Mouse (Mus musculus) left cerebral cortex, postnatal 4 days (tissue): ENCODE measurements around the gene Romo1. TPM values are rescaled to one million over a fixed set of nuclear protein-coding genes. Genes with fewer than 3 reads are reported as not detected.
"Not testable (repeated sequence)": the region's sequence is repeated elsewhere in the genome, so short reads cannot be mapped to it uniquely, and the experiment has no call there.

Experiments used
- DNase-seq: peaks from one replicate; pipeline ENCODE4 v3.0.0-alpha.2; 2022
- intact Hi-C: fragments of 180-260 bp; cut with DNase I; formaldehyde crosslinking; loops from one replicate; pipeline ENCODE4 v1.15.1; 2025
- total RNA-seq, 2 experiments: library from RNA; stranded (reverse); gene quantifications; 2 replicates each; pipeline ENCODE4 v1.2.3; 2021

Romo1 gene
- total RNA-seq, result 100 to 1,000 TPM; 223 to 225 TPM

DNA sequence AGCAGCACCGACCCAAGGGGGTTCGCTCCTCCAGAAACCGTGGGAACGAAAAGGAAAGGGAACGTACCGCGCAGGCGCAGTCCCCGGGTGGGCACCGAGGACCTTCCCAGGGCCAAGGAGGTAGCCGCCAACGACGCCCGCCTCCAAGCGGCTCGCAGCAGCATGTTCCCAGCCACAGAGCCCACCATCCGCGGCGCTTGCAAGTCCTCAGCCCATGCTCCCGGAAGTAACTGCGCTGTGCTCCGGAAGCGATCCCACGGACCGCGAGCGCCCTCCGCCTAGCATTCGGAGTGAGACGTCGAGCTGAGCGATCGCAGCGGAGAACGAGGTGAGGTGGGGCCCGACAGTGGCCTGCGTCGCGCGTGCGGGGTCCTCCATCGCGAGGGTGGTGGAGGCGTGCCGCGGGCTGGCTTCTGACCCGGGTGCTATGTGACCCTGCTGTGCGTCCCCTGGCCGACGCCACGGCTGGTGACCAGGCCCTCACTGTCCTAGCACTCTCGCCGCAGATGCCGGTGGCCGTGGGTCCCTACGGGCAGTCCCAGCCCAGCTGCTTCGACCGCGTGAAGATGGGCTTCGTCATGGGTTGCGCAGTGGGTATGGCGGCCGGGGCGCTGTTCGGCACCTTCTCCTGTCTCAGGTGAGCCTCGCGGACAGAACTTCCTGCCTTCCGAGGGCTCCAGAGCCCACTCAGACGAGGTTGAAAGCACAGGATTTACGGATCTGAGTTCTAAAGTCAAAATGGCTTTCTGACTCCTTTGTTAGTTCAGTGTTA, at the start of gene Romo1, which contains the start of gene Nfs1:
Romo1 (plus strand) TSS at position 87 of the 772 bp plus-strand sequence.
Nfs1 (minus strand) TSS at position 234 of the 772 bp plus-strand sequence.
- intact Hi-C loops, result no loop called here

DNA sequence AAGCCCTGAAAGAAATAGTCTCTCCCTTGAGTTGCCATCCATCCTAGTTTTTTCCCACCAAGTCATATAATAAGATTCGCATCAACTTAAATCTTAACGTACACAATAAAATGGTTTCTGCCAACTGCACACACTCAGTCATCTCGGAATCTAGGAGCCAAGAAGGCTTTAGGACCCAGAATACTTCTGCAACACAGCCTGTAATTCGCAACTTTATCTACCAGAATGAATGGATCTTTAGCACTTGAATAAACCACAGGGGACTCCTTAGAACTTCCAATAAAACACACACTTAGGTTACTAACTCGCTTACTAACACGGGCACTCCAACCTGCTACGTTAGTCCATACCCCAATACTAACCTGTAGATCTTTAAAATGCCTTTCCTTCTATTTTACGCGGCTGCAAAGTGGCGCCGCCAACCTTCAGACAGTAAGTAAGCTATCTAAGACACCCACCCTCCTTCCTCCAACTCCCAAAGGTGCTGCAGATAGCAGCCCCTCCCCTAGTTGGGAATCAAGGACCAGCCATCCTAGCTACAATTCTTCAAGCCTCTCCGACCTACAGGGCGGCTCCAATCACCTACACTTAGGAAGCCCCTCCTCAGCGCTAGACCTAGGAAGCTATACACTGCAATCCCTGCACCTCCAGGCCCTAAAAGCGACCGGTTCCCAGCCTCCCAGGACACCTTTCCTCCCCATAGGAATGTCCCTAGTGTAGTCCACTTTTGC, 33.0 kb upstream of the Romo1 start:
- DNase-seq, result no peak
- intact Hi-C loops, result no loop called here

More for the DNA sequence above, at the start of gene Romo1, which contains the start of gene Nfs1:
- peak; percentile 98 for DNase-seq

DNA sequence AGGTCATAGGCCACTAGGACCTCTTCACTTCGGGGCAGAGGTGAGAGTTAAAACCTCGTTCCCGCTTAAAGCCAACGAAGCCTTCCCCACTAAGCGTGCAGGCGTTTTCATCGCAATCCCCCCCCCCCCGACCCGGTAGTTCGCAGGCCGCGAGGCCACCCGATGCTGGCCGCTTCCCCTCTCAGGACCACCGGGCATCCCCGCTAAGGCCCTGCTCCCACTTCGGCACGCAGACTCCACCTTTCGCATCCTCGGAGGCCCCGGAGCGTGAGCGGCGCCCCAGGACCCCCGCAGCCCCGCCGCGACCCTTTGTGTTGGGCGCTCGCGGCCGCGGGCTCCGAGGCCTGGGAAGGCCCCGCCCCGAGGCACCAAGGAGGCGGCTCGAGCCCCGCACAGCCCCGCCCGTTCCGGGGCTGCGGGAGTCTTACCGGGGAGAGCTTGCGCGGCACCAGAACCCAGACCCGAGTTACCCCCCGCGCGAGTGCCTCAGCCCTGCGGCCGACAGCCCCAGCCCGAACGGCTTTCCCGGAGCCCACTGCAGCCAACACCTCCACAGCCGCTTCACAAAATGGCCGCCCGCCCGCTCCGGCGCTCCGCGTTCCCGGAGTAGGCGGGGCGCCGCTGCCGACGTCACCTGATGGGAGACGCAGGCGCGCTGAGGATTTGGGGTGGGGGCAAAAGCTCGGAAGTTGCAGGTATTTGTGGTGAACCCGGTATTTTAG, 32.3 kb upstream of the Romo1 start, which contains the start of the genes Cpne1 and Rbm12:
Cpne1 (minus strand) TSS at position 608 of the 722 bp plus-strand sequence.
Rbm12 (minus strand) TSS at position 621 of the 722 bp plus-strand sequence.
- intact Hi-C loops, result no loop called here

DNA sequence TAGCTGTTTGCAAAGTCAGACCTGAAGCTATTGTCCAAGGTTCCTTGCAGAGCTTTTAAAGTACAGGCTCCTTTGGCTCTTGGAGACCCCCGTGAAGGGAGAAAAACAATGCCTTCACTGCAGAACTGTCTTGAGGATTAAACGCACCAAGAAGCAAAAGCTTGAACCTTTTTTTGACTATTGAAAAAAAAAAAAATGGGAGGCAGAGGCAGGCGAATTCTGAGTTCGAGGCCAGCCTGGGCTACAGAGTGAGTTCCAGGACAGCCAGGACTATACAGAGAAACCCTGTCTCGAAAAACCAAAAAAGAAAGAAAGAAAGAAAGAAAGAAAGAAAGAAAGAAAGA, 31.8 kb upstream of the Romo1 start:
- DNase-seq, intact Hi-C loops: not testable (repeated sequence)

More for the DNA sequence above, 32.3 kb upstream of the Romo1 start, which contains the start of the genes Cpne1 and Rbm12:
- DNase-seq, result peak; percentile 95

DNA sequence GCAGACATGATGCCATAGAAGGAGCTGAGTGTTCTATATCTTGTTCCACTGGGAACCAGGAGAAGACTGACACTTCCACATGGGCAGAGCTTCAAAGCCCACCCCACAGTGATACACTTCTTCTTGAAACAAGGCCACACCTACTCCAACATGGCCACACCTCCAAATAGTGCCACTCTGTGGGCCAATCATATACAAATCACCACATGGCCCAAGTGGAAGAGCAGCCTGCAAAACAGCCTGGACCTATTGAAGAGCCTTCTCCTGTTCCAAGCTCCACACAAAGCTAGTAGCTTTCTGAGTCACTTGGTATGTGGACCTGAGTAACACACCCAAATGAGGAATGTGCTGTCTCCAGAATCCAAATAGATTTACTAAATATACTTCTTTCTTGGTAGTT, 24.3 kb upstream of the Romo1 start:
- intact Hi-C loops, result no loop called here
- DNase-seq, result no peak

DNA sequence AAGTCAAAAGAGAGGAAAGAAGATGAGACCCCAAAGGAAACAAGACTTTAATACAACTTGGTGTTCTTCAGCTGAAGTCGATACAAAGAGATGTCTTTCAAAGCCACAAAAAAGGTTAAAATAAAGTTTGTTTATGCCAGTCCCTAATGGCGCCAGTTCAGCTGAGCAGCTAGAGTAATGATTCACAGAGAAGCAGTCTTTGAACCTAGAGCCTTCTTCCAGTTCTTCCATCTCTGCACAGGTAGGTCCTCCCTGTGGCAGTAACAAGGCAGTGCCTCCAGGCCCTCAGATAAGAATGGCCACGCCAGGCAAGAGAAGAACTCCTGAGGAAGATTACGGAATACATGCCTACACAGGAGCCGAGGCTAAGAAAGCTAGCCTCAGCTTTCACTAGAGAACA, 20.1 kb upstream of the Romo1 start:
- DNase-seq, result no peak
- intact Hi-C loops, result no loop called here

DNA sequence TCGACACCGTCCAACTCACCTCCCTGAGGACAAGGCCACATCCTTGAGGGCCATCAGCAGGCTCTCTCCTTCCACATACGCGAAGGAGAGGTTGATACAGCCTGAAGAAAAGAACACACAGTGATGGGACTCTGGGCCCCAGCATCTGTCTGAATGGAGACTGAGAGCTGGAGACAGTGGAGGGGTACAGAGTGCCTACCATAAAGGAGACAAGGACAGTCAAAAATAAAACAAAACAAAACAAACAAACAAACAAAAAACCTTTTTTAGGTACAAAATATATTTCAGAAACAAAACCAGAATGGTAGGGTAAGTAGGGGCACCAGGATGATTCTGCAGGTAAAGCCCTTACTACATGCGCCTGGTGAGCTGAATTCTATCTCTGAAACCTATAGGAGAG, 16.8 kb upstream of the Romo1 start, which contains the start of gene Gm28036:
Gm28036 (minus strand) TSS at position 101 of the 400 bp plus-strand sequence.
- intact Hi-C loops, result no loop called here
- no peak for DNase-seq

DNA sequence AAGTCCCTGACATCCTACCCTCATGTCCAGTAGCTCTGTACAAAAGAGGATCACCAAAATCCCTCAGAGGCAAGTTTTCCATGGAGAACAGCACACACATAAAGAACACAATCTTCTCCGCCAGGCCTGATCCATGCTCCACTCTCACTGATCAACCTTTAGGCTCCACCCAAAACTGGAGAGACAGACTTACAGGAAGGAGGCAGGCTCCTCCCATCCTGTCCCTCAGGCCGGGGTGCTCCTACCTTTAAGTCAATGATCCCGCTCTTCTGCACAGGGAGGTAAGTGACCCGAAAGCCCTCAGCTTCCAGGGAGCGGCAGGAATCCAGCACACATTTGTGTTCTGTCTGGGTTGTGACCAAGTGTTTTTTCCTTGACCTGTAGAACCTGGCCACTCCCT, 9.7 kb upstream of the Romo1 start:
- intact Hi-C loops, result loop anchor here (10.0 kb wide), 1 partner anchor 169 kb away; no protein-coding TSS in a partner anchor
- DNase-seq, result no peak

DNA sequence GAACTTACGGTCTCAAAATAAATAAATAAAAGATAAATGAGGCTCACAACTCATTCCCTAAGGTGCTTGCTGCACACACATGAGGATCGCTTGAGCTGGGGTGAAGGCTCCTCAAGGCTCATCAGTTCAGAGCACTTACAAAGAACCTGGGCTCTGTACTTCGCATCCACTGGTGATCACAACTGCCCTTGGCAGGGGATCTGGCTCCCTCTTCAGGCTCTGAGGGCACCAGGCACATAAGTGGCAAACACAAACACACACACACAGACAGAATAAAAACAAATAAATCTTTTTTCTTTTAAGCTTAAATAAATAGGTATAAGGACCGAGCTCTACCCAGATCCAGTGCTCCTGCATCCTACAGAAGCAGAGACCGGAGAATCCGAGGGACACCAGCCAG, 8.1 kb upstream of the Romo1 start:
- DNase-seq, result no peak
- intact Hi-C loops, result loop anchor here (10.0 kb wide), 1 partner anchor 171 kb away; no protein-coding TSS in a partner anchor

DNA sequence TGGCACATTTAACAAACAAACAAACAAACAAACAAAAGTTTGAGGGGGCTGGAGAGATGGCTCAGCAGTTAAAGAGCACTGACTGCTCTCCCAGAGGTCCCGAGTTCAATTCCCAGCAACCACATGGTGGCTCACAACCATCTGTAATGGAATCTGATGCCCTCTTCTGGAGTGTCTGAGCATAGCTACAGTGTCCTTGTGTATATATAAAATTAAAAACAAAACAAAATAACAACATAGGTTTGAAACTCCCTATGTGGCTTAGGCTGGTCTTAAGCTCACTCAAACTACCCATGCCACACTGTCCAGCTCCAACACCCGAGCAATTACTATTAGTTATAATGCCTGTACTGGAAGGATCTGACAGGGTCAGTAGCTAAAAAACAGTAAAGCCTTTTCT, 1.0 kb upstream of the Romo1 start:
- intact Hi-C loops, result no loop called here
- no peak for DNase-seq

DNA sequence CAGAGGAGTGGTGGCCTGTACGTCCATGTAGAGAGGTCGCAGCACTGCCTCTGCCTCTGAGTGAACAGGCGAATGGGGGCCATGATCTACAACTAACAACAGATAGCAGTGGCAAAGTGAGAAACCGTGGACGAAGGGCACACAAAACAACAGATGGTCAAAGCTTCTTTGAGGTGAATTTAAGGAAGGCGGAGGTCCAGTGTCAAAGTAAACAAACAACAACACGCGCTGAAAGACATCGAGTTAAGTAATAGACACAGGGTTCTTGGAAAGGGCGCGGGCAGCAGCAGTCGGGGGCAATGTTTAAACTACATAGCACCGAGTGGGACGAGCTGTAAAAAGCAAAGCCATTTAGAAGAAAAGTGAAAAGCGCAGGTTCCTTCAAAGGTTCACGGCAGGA, 472 bp upstream of the Romo1 start:
- intact Hi-C loops, result no loop called here

DNA sequence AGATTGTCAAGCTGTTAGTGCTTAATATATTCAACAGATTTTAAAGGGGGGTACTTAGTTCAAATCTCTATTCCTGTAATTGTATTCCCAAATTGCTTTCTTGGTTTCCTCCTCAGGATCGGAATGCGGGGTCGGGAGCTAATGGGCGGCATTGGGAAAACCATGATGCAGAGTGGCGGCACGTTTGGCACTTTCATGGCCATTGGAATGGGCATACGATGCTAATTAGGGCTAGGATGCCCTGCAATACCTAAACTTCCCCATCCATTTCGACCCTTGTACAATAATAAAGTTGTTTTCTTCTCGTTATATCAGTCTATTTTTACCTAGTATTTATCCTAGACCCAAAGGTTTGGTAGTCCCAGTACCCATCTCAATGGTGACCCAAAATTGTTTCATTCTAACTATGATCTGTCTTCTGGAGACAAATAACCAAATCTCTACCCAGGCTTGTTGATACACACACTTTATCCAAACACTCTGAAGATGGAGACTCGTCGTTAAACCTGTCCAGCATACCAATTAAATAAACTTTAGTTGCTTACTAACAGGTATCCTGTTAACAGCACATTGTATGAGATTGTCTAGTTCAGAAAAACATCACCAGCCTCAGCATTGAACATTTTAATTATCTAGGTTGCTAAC, 1.8 kb downstream of the Romo1 start:
- DNase-seq, result no peak
- intact Hi-C loops, result no loop called here

More for the DNA sequence above, 472 bp upstream of the Romo1 start:
- DNase-seq, result no peak

DNA sequence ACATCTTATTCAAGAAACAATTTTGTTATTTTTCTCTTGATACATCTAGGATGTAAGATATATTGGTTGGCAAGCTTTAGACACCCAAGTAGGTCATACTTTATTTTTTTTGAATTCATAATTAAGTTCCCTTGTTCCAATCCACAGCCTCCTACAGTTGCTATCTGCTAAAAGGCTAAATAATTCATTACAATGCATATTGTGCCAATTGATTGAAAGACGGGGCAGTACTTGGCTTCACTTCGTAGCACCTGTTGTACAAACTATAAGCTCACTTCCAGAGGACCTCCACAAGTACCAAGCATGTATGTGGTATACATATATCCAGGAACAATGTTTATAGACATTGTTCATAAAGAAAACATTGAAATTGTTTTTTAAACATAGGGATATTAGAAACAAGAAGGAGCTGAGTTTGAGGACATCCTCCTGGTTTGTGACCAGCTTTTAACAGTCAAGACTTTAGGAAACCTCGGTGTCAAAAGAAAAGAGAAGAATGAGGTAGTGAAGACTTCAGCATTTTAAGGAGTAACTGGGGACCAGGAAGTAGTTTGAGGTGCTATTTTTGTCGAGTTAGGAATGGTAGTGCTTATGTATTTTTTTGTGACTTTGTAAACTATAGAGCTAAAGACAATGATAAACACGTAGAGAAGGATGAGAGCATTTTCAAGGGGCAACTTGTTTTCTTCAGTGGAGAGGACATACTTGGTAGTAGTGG, 2.6 kb downstream of the Romo1 start:
- intact Hi-C loops, result no loop called here
- no peak for DNase-seq

DNA sequence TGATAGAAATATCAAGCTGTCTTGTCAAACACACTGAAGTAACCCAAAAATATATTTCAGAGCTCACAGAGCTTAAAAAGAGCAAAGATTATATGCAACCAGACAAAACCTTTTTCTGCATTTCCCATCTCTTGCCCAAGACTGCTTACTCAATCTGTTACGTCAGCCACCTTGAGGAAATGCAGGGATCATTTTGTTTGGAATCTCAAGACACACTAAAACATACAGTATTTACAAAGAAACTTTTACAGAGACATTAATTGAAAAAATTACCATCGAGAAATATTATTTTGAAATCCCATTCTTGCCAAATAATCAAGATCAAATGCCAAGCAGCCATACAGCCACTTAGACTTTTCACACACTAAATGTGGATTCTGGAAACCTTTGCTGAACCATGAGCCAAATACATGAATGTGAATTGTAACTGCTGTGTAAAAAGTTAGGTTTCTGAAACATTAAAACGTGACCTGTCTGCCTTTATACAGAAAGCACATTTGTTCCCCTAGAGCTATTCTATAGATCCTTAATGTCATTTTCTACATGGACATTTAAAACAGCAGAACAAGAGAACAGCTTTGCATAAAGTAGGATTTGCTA, 3.6 kb downstream of the Romo1 start:
- no peak for DNase-seq
- intact Hi-C loops, result no loop called here

DNA sequence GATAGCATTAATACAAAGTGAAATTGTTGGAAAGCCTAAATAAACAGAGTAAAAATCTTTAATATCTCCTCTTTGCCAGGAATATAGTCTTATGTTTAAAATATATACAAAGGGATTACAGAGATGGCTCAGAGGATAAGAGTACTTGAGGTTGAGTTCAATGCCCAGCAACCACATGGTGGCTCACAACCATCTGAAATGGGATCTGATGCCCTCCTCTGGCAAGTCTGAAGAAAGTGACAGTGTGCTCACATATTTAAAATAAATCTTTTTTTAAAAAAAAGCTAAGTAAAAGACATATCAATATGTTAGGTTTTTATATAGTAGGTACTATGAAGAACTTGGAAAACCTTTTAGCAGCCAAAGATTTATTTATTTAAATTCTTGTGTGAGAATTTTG, 7.7 kb downstream of the Romo1 start:
- no peak for DNase-seq
- intact Hi-C loops, result no loop called here

DNA sequence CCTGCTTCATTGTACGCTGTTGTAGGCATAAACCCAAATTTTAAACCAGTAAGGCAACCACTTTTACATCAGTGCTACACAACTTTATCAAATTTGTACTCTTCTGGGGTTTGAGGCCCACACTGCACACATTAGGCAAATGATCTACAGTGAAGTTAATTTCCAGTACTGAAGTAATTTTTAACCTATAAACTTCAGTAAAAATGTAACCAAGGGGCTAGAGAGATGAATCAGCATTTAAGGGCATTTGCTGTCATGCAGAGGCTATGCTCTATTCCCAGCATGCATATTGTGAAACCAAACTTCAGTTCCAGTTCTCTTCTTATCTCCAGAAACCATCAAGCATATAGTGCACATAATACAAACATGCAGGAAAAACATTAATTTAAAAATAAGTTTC, 21.6 kb downstream of the Romo1 start:
- intact Hi-C loops, result loop anchor here (10.0 kb wide), 1 partner anchor 191 kb away; no protein-coding TSS in a partner anchor

DNA sequence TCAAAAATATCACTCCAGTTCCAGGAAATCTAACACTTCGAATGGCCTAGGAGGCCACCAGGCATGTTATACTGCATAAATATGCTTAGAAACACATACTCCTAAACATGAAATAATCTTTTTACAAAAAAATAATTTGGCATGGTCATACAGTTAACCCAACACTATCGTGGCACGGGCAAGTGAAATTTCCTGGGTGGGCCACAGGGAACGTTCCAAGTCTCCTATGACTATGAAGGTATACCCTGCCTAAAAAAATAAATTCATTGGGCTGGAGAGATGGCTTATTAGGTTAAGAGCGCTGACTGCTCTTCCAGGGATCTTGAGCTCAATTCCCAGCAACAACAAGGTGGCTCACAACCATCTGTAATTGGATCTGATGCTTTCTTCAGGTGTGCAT, 22.7 kb downstream of the Romo1 start:
- DNase-seq, result no peak
- intact Hi-C loops, result loop anchor here (10.0 kb wide), 1 partner anchor 192 kb away; no protein-coding TSS in a partner anchor

More for the DNA sequence above, 21.6 kb downstream of the Romo1 start:
- DNase-seq, result no peak

DNA sequence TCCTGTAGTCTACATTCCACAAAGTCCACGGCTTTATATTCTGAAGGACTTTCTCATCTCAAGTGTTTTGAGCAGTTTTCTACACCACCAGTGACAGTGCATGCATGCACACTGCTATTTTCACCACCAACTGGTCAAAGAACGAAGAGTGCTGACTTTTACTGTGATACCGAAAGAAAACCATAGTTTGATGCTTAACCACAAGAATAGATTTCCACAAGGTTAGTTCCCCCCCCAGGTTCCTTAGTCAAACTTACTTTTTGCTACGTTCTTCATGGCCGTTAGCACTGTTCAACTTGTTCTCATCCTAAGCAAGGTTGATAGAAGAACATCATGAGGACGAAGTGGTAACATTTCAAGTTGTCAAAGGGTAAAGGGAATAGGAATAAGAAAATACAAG, 33.2 kb downstream of the Romo1 start:
- no peak for DNase-seq
- intact Hi-C loops, result no loop called here

DNA sequence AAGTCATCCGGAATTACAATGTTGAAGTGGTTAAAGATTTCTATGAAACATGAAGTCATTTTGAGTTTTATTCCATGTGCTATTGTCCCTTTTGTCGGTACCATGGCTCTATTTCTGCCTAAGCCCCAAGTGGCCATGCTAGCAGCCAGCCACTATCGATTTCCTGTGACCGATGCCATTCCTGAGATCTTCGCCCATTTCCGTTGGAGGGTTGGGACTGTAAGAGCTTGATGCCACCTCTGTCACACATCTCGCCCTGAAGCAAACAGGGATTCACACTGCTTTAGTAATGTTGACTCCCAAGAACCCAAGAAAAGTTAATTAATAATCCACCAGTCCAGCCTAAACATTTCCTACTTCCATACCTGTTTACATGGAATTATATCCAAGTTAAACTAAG, 33.8 kb downstream of the Romo1 start:
- intact Hi-C loops, result no loop called here
- no peak for DNase-seq
